Mouse (Mus musculus): Measurements from ENCODE around the gene Tulp2. TPM values are rescaled to one million over a fixed set of nuclear protein-coding genes. Genes with fewer than 3 reads are reported as not detected.

The Tulp2 gene
- polyA plus RNA-seq, 1 experiment from 2014 or later: 1.1 TPM

GRCm38 (mm10) chr7:45443526-45444420, 37.9 kb upstream of the Tulp2 start:
- no peaks in the 10 kb centered on the region for H3K9me3 ChIP-seq (ENCODE audit: control insufficient read depth, low read length)
- no peak overlapping the region for H3K27ac ChIP-seq (replicated peaks; ENCODE audit: low read depth, low read length)
- no peak overlapping the region for H3K4me3 ChIP-seq (ENCODE audit: low read depth, low read length)
- H3K36me3 ChIP-seq (ENCODE audit: control insufficient read depth, insufficient read depth, low read length): peaks cover 9% of the 10 kb centered on the region; the same call in 1 of the 2 replicates
- H3K9ac ChIP-seq (ENCODE audit: low read length): no peak overlapping the region
- no peaks in the 10 kb centered on the region for H3K4me1 ChIP-seq (ENCODE audit: control insufficient read depth, insufficient read depth, low read length)
- no peaks in the 10 kb centered on the region for H3K27me3 ChIP-seq (ENCODE audit: control insufficient read depth, insufficient read depth, low read length)
- ATAC-seq (ENCODE audit: insufficient number of reproducible peaks, low FRiP score, low TSS enrichment, low read depth) (no peak), DNase-seq (ENCODE audit: low spot score) (no peak)
- H3K4me2 ChIP-seq (ENCODE audit: low read depth, severe bottlenecking): no peak overlapping the region
- WGBS: 87% methylated on average over 22 of the region's 22 CpGs

- Histone ChIP-seq H3K27ac (replicated peaks; ENCODE audit: low read depth, low read length) (no peak overlapping the region), H3K9me3 (ENCODE audit: control insufficient read depth, low read length) (no peaks in the 10 kb centered on the region), H3K36me3 (ENCODE audit: control insufficient read depth, insufficient read depth, low read length) (peaks cover 7% of the 10 kb centered on the region; the same call in 1 of the 2 replicates), H3K4me2 (ENCODE audit: low read depth, severe bottlenecking) (no peak overlapping the region), H3K9ac (ENCODE audit: low read length) (no peak overlapping the region), H3K4me1 (ENCODE audit: control insufficient read depth, insufficient read depth, low read length) (no peaks in the 10 kb centered on the region), H3K27me3 (ENCODE audit: control insufficient read depth, insufficient read depth, low read length) (no peaks in the 10 kb centered on the region), H3K4me3 (ENCODE audit: low read depth, low read length) (no peak overlapping the region)
- DNase-seq (ENCODE audit: low spot score) (no peak), ATAC-seq (ENCODE audit: insufficient number of reproducible peaks, low FRiP score, low TSS enrichment, low read depth) (no peak)
Observed at GRCm38 (mm10) chr7:45446589-45446988, 35.1 kb upstream of the Tulp2 start.

DNA sequence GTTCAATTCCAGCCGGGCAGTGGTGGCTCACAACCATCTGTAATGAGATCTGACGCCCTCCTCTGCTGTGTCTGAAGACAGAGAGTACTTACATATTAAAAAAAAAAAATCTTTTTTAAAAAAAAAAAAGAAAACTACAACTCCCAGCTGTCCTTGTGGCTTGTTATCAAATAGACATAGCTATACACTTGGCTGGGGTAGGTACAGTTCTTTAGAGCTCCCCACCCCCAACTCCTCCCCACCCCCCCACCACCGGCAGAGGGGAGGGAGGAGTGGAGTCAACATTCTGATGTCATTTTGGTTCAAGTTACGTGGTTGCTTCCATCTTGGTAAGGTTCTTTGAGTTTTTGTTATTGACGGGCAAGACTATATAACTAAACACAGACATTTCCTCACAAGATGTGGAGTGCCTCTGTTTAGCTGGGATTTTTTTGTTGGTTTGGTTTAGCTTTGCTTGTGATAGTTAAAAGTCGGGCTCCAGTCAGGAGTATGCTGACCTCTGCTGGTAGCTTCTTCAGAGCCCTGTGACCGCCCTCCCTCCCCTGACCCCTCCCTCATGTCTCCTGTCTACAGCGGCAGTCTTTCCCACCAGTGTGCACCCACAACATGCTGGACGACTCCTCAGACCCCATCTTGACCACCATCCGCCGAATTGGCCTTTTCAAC, 34.2 kb upstream of the Tulp2 start:
- peaks cover 7% of the 10 kb centered on the region; the same call in 1 of the 2 replicates for H3K36me3 ChIP-seq (ENCODE audit: control insufficient read depth, insufficient read depth, low read length)
- no peaks in the 10 kb centered on the region for H3K9me3 ChIP-seq (ENCODE audit: control insufficient read depth, low read length)
- no peaks in the 10 kb centered on the region for H3K27me3 ChIP-seq (ENCODE audit: control insufficient read depth, insufficient read depth, low read length)
- no peak for ATAC-seq (ENCODE audit: insufficient number of reproducible peaks, low FRiP score, low TSS enrichment, low read depth)
- 30% methylated on average over 11 of the region's 11 CpGs for WGBS
- no peak overlapping the region for H3K9ac ChIP-seq (ENCODE audit: low read length)
- DNase-seq (ENCODE audit: low spot score): peak; percentile 49
- H3K4me3 ChIP-seq (ENCODE audit: low read depth, low read length): no peak overlapping the region
- no peak overlapping the region for H3K27ac ChIP-seq (replicated peaks; ENCODE audit: low read depth, low read length)
- H3K4me2 ChIP-seq (ENCODE audit: low read depth, severe bottlenecking): no peak overlapping the region
- no peaks in the 10 kb centered on the region for H3K4me1 ChIP-seq (ENCODE audit: control insufficient read depth, insufficient read depth, low read length)

DNA sequence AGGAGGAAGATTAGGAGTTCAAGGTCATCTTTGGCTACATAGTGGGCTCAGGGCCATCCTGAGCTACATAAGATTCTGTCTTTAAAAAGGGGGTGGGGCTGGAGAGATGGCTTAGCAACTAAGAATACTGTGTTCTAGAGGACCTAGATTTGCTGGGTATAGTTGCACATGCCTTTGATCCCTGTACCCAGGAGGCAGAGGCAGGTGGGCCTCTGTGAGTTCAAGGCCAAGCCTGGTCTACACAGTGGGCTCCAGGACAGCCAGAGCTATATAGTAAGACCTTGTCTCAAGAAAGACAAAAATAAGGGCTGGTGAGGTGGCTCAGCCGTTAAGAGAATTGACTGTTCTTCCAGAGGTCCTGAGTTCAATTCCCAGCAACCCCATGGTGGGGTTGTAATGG, 31.7 kb upstream of the Tulp2 start:
- no peak overlapping the region for H3K27ac ChIP-seq (replicated peaks; ENCODE audit: low read depth, low read length)
- WGBS: 82% methylated on average over 1 of the region's 1 CpGs
- H3K9ac ChIP-seq (ENCODE audit: low read length): no peak overlapping the region
- no peak for DNase-seq (ENCODE audit: low spot score)
- no peaks in the 10 kb centered on the region for H3K27me3 ChIP-seq (ENCODE audit: control insufficient read depth, insufficient read depth, low read length)
- ATAC-seq (ENCODE audit: insufficient number of reproducible peaks, low FRiP score, low TSS enrichment, low read depth): no peak
- no peak overlapping the region for H3K4me2 ChIP-seq (ENCODE audit: low read depth, severe bottlenecking)
- H3K4me3 ChIP-seq (ENCODE audit: low read depth, low read length): no peak overlapping the region
- no peaks in the 10 kb centered on the region for H3K9me3 ChIP-seq (ENCODE audit: control insufficient read depth, low read length)
- peaks cover 8% of the 10 kb centered on the region; the same call in 1 of the 2 replicates for H3K36me3 ChIP-seq (ENCODE audit: control insufficient read depth, insufficient read depth, low read length)
- H3K4me1 ChIP-seq (ENCODE audit: control insufficient read depth, insufficient read depth, low read length): no peaks in the 10 kb centered on the region

- H3K9me3 ChIP-seq (ENCODE audit: control insufficient read depth, low read length): no peaks in the 10 kb centered on the region
Observed at GRCm38 (mm10) chr7:45451344-45451982, 30.2 kb upstream of the Tulp2 start.

DNA sequence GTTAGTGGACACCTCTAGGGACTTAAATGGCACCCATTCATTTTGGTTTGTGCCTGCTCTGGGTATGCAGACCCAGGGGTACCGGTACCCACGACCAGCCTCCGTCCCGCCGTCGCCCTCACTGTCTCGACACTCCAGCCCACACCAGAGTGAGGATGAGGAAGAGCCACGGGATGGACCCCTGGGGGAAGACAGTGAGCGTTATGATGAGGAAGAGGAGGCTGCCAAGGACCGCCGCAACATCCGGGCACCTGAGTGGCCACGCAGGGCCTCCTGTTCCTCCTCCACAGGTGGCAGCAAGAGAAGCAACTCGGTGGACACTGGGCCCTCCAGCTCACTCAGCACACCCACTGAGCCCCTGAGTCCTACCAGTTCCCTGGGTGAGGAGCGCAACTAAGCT, 26.7 kb upstream of the Tulp2 start:
- Histone ChIP-seq H3K27ac (replicated peaks; ENCODE audit: low read depth, low read length) (no peak overlapping the region), H3K9me3 (ENCODE audit: control insufficient read depth, low read length) (no peaks in the 10 kb centered on the region), H3K4me2 (ENCODE audit: low read depth, severe bottlenecking) (no peak overlapping the region), H3K4me1 (ENCODE audit: control insufficient read depth, insufficient read depth, low read length) (peaks cover 18% of the 10 kb centered on the region), H3K4me3 (ENCODE audit: low read depth, low read length) (no peak overlapping the region), H3K9ac (ENCODE audit: low read length) (no peak overlapping the region), H3K27me3 (ENCODE audit: control insufficient read depth, insufficient read depth, low read length) (no peaks in the 10 kb centered on the region), H3K36me3 (ENCODE audit: control insufficient read depth, insufficient read depth, low read length) (peaks cover 26% of the 10 kb centered on the region; the same call in 1 of the 2 replicates)
- DNase-seq (ENCODE audit: low spot score) (no peak), ATAC-seq (ENCODE audit: insufficient number of reproducible peaks, low FRiP score, low TSS enrichment, low read depth) (no peak)
- 90% methylated on average over 15 of the region's 15 CpGs for WGBS

More at GRCm38 (mm10) chr7:45451344-45451982, 30.2 kb upstream of the Tulp2 start:
- DNase-seq (ENCODE audit: low spot score) (peak; percentile 88), ATAC-seq (ENCODE audit: insufficient number of reproducible peaks, low FRiP score, low TSS enrichment, low read depth) (peak; percentile 42; the same call in 1 of the 2 replicates)
- WGBS: 52% methylated on average over 23 of the region's 23 CpGs
- Histone ChIP-seq H3K4me1 (ENCODE audit: control insufficient read depth, insufficient read depth, low read length) (no peaks in the 10 kb centered on the region), H3K4me2 (ENCODE audit: low read depth, severe bottlenecking) (no peak overlapping the region), H3K36me3 (ENCODE audit: control insufficient read depth, insufficient read depth, low read length) (peaks cover 14% of the 10 kb centered on the region; the same call in 1 of the 2 replicates), H3K27me3 (ENCODE audit: control insufficient read depth, insufficient read depth, low read length) (no peaks in the 10 kb centered on the region), H3K9ac (ENCODE audit: low read length) (no peak overlapping the region), H3K4me3 (ENCODE audit: low read depth, low read length) (no peak overlapping the region), H3K27ac (replicated peaks; ENCODE audit: low read depth, low read length) (no peak overlapping the region)

- ATAC-seq (ENCODE audit: insufficient number of reproducible peaks, low FRiP score, low TSS enrichment, low read depth): no peak
- Histone ChIP-seq H3K27ac (replicated peaks; ENCODE audit: low read depth, low read length) (no peak overlapping the region), H3K27me3 (ENCODE audit: control insufficient read depth, insufficient read depth, low read length) (no peaks in the 10 kb centered on the region), H3K4me3 (ENCODE audit: low read depth, low read length) (no peak overlapping the region), H3K9ac (ENCODE audit: low read length) (no peak overlapping the region), H3K9me3 (ENCODE audit: control insufficient read depth, low read length) (no peaks in the 10 kb centered on the region), H3K36me3 (ENCODE audit: control insufficient read depth, insufficient read depth, low read length) (peaks cover 26% of the 10 kb centered on the region; the same call in 1 of the 2 replicates), H3K4me2 (ENCODE audit: low read depth, severe bottlenecking) (no peak overlapping the region), H3K4me1 (ENCODE audit: control insufficient read depth, insufficient read depth, low read length) (peaks cover 20% of the 10 kb centered on the region)
- 73% methylated on average over 13 of the region's 13 CpGs for WGBS
- DNase-seq (ENCODE audit: low spot score): no peak
Observed at GRCm38 (mm10) chr7:45455932-45456696, 25.6 kb upstream of the Tulp2 start.
